Mouse (Mus musculus): ENCODE data around the gene Fam71e2.

DNA sequence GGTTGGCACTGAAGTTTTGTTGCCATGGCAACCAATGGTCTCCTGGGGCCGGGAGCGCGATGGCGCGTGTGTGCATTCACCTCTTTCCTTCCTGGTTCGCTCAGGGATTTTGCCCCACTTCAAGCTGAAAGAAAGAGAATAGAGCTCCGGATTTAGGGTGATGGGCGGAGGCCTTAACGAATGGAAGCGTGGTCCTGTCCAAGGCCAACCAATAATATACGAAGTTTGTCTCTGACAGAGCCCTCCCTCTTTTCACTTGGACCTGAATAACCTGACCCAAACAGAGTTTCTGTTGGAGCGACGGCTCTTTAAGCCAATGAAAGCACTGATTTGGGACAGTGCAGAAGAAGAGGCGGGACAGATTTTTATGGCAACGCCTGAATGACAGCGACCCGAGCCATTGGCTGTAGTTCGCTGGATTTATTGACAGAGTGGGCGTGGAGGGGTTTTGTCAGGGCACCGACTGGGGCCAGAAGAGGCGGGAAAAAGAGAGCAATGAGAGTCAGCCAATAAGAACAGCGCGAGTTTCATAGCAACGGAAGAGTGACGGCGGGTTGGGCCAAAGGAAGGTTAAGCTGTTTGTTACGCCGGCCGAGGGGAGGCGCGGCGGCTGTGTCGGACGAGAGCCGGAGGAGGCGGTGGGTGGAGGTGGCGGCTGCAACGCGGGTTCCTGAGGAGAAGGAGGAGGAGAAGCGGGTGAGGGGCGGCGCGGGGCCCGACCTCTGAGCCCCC, 31.4 kb downstream of the Fam71e2 start, which contains the start of gene Kmt5c:
- TF ChIP-seq CHD2 (IDR thresholded peaks at IDR 0.05; ENCODE audit: low read depth, low read length): peak; percentile 97
- TF ChIP-seq MAFK (IDR thresholded peaks at IDR 0.05; ENCODE audit: insufficient read depth, low read depth, low read length): no peak
- no peak for TF ChIP-seq ZC3H11A (IDR thresholded peaks at IDR 0.05; ENCODE audit: borderline replicate concordance, low read depth, low read length)

Data from ES-E14 (cell line).